Mouse (Mus musculus) kidney, postnatal 14 days (tissue): ENCODE measurements at regions not wholly inside any gene's neighbourhood (a gene's known extent, or its start where the extent isn't known, plus 50 kb on each side); places are given as distances from the start of the nearest gene placed in this dataset.

Source experiments
- DNase-seq: peaks from one replicate; pipeline ENCODE4 v3.0.0; 2022; ENCODE audit warnings: mixed read lengths

DNA sequence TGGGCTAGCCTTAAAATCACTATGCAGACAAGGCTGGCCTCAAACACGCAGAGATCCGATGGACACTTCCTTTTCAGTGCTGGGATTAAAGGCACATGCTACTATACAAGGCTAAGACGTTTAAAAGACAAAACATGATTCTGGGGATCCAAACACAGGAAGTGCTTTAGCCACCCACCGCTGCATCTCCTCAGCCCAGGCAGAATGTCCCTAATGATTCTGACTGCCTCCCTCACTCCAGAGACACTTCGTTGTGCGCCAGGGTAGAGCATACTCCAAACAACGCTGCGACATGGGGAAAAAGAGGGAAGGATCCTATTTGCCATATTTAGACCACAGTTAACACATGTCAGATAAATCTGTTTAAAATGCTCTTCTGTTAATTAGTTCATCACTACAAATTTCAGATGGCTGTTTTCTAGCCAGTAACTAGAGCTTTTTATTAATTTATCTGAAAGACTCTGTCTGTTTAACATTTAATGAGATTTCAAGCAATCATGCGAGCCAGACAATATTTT lies 443.5 kb downstream of the Kif2b start:
- DNase-seq = no peak

DNA sequence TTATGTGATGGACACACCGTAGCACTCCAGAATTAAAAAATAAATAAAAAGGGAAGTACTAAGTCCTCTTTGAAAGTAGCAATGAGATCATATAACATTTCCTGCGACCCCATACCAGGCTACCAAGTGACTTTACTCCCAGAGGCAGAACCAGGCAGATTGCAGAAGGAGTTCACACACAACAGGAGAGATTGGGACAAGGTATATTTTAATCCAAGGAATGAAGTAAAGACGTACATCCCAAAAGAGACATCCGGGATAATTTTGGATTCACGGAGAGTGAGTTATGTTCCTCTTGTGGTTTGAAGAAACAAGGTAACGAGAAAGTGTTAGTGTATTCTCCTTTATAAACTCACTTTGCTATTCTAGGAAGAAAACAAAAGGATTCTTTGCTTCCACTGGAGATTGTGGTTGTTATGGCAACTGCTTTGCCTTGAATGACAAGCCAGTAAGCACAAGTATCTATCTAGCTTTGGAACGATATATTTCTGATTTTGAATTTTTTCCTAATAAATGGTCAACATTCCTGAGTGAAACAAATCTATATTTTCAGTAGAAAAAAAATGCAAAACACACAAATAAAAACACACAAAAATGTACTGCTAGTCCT lies 444.5 kb downstream of the Kif2b start:
- DNase-seq = no peak

DNA sequence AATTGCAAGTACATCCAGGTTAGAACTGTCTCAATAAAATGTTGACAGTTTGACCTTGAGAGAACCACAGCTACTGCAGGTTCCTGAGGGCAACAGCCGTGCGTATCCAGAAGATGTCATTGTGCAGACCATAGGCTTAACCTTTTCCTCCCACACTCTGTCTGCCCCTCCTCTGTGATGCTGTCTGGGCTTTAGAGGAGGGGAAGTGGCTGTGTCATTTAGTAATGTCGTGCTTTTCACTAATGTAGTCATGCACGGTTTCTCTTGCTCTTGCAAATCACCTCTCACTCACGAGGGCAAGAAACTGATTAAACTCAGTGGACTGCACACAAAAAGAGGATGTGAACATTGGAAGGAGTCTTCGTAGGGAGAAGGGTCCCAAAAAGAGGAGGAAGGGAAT lies 443.8 kb upstream of the Tom1l1 start:
- no peak for DNase-seq

DNA sequence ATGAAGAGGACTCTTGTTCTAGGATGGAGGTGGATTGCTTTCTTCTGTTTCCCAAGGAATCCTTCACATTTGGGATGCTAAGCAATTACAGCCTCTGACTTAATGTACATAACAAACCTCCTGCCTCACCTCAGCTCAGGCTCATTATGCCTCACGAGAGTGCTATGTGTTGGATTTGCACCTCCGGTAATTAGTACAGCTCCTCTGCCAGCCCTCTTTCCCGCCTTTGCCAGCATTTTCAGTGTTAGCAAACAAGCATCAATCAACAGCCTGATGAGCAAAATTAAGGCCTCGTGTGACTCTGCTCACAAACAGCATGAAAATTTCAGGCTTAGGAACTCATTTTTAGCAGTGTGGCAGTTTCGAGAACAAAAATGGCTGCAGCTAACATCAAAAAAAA lies 410.0 kb upstream of the Tom1l1 start:
- no peak for DNase-seq

DNA sequence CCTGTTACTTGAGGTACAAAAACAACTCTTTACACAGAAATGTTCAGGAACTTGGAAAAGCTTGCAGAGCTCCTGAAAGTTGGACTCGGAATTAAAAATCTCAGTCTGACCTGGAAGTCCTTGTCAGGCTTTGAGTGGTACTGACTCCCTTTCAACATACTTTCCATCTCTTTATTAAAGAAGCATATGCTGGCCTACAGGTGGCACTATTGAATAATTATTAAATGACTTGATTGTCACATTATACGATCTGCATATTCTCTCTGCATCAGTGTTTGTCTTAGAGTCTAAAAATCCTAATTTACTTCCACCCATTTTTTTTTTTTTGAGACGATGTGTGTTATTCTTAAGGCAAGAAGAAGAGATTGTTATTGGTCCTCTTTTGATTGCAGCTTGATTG lies 409.4 kb upstream of the Tom1l1 start:
- DNase-seq = no peak

DNA sequence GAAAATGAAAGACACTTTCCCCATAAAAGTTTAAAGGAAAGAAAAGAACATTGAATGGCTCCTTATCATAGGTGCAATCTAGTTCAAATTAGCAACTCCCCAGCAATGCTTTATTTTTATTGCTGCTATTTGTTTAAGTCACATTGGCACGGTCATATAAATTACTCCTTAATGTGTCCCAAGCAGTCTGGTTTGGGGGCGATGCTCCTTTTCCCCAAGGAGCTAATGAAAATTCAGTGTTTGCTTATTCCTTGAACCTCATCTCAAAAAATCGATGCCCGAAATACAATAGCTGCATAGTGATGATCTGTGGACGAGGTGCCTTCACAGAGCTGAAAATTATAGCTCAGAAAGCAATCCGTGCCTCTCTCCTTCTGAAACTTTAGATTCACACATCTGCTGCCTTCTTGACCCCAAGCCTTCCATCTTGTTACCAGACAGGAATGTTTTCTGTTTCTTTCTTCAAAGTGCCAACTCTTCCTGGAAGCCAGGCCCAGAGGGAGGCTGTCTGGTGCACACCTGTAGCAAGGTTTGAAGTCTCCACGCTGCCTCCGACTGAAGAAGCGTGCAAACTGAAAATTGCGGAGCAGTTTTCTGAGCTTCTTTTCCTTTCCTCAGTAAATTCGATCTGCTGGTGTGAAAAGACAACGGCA lies 408.0 kb upstream of the Tom1l1 start:
- no peak for DNase-seq

DNA sequence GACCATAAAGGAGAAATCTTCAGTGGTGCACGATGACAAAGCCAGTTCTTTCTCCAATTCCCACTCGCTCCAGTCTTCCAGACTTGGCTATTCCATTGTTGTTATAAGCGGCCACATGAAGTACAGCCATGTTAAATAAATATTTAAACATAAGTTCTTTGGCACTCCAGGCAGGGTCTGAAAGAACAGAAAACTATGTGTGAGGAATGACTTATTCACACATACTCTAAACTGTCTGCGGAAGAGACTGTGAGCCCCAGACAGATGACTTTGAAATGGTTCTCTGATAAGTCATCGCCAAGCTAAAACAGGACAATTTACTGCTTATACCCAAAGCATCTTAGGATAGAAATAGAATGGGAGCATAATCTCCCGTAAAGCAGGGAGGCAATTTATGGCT lies 377.2 kb upstream of the Tom1l1 start:
- no peak for DNase-seq

DNA sequence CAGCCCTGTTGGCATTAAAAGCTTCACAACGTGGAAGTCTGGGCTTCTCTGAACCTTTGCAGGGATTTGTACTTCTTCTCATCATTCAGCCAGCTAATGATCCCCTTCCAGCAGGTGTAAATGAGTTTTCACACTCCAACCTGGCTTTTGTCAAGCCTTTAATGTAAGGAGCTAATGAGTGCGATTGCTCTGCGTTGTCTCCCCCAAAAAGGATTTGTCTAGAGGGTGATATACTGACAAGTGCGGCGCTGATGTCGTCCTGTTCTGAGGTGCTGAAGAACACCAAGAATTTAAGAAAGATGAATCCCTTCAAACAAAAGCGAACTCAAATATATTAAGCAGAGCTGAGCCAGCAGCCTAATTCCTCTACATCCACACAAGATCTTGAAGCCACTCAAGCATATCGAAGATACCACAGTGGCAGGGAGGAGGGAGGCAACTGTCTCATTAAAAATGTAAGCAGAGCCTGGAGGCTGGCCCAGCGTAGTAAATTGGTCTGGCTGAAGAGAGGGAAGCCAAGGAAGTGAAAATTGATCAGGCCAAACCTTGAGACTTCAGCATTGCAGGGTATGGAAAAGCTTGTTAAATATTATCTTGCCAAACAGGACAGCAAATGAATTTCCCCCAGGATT lies 368.9 kb upstream of the Tom1l1 start:
- DNase-seq = no peak

DNA sequence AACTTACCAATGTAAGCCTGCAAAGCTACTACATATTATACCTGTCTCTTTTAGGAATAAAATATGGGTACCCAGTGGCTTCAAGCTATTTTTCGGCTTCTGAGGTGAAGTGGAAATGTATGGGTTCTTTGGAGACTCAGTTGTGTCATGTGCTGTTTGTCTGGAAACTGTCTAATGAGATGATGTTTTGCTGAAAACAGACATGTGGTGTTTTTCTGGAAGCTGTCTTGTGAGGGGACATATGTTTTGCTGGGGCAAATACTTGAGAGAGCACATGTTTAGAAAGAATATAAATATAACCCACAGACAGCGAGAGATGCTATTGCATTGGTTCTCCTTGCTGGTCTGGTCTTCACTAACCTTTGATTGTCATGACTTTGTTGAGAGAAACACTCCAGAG lies 365.2 kb upstream of the Tom1l1 start:
- no peak for DNase-seq

DNA sequence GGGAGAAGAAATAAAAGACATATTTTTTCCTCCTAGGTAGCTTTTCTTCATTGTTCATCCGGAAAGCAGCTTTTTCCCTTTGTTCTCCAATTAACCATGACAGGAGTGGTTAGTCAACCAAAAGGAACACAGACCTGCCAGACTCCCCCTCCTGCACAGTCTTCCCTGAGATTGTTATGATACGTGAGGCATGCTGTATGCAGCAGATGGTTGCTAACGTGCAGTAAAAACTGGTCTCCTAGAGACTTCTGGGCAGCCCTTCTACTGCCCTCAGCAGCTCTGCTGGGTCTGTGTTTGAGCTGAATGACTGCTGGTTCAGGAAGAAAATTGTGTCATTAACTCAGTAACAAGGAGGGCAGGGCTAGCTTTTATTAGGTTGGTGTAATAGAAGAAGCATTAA lies 363.5 kb upstream of the Tom1l1 start:
- DNase-seq = no peak

DNA sequence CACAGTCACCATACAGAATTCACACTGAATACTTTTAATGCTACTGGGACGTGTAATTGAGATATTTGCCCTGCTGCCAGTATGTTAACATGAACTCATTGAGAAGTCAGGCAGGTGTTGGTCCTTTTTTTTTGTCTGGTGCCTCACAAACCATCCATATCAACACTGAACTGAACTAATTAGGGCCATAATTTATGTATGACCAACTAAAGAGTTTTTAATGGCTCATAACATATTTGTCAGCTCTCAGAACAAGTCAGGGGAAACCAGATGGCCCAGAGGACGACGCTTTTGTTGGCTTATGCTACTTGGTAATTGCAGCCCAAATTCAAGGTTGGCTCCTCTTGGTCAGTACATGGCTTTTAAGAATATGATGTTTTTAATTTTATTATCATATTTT lies 353.3 kb upstream of the Tom1l1 start:
- DNase-seq = no peak
